Mouse (Mus musculus): ENCODE results near the gene Hsf4.

Hsf4 gene

GRCm38 (mm10) chr8:105259721-105260320 lies 9.8 kb upstream of the Hsf4 start:
- peak; percentile 65 for DNase-seq (ENCODE audit: low spot score)

GRCm38 (mm10) chr8:105260371-105261099 lies 9.1 kb upstream of the Hsf4 start:
- DNase-seq (ENCODE audit: low spot score) = no peak

- no peak for DNase-seq (ENCODE audit: low spot score)
Measured at GRCm38 (mm10) chr8:105261326-105261980, 8.1 kb upstream of the Hsf4 start.

DNA sequence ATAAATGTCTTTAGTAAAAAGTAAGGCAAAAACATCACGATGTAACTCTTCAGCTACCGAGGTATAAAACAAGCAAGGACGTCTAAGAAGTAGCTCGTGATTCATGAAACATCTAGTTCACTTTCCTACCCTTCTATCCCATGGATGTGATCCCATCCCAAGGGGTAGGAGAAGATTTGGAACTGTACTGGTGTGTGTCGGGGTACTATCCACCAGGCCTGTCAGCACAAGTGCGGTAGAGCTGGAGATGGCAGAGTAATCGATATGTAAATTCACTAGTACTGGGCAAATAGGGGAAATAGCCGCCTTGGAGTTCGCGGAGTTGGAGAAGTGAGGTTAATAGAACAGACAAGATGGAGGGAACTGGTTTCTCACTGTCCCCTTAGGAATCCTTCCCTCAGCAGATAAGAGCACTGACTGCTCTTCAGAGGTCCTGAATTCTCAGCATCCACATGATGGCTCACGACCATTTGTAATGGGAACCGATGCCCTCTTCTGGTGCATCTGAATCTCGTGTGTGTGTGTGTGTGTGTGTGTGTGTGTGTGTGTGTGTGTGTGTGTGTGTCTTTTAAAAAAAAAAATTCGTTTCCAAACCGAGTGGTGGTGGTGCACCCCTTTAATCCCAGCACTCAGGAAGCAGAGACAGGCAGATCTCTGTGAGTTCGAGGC lies 6.2 kb upstream of the Hsf4 start:
- DNase-seq (ENCODE audit: low spot score) = no peak

- peak; percentile 62 for DNase-seq (ENCODE audit: low spot score)
Measured at GRCm38 (mm10) chr8:105264024-105264982, 5.3 kb upstream of the Hsf4 start, which contains the start of the genes Tradd and Fbxl8. Gene Tradd, minus strand, starts transcription at chr8:105264609. Gene Fbxl8, plus strand, starts transcription at chr8:105264648.

- no peak for DNase-seq (ENCODE audit: low spot score)
Measured at GRCm38 (mm10) chr8:105265128-105265527, 4.5 kb upstream of the Hsf4 start.

DNA sequence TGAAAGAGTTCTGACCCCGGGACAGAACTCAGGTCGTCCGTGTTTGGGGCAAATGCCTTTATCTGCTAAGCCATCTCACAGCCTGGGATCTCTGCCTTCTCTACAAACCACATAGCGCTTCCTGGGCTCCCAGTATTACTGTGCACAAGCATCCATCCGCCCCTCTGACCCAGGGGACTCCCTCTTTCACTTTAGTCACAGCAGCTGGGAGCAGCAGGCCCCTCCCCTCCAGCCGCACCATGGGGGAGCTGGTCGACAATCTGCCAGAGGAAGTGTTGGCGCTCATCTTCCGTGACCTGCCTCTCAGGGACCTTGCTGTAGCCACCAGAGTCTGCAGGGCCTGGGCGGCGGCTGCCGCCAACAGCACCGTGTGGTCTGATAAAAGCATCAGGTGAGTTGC lies 2.8 kb upstream of the Hsf4 start:
- DNase-seq (ENCODE audit: low spot score) = no peak

- DNase-seq (ENCODE audit: low spot score) = no peak
Measured at GRCm38 (mm10) chr8:105268342-105269074, 1.1 kb upstream of the Hsf4 start.

GRCm38 (mm10) chr8:105269075-105269458 lies 534 bp upstream of the Hsf4 start:
- DNase-seq (ENCODE audit: low spot score) = no peak

DNA sequence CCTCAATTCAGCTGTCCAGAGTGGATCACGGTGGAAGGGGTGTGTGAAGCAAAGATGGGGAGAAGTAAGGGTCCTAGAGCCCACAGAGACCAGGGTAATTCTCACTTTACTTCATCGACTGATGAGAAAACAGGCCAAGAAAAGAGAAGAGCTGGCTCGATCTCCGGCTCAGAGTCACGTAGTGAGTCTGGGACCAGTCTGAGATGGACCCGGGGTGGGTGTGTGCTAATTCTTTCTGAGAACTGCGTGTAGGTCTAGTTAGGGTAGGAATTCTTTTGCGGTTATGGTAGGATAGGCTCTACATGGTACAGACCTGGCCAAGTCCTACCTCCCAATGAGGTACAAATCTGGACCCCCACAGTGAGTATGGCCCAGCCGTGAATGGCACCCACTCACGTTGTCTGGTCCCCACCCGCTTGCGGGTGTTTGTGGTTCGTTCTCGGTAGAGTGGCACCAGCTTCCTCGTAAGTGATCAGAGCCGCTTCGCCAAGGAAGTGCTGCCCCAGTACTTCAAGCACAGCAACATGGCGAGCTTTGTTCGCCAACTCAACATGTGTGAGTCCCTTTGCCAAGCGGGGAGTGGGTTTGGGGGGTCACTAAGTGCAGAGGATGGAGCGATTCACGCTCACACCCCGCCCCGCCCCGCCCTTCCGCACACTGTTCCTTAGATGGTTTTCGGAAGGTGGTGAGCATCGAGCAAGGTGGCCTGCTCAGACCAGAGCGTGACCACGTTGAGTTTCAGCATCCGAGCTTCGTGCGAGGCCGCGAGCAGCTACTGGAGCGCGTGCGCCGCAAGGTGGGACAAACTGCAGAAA lies 707 bp downstream of the Hsf4 start:
- DNase-seq (ENCODE audit: low spot score) = no peak

DNA sequence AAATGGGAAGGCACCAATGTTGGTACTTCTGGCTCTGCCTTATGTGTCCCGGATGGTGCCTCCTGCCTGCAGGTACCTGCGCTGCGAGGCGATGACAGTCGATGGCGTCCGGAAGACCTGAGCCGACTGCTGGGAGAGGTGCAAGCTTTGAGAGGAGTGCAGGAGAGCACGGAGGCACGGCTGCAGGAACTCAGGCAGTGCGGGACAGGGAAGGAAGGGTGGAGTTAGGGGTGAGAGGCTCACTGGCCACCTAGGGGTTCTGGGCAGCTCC lies 1.2 kb downstream of the Hsf4 start:
- DNase-seq (ENCODE audit: low spot score) = no peak

DNA sequence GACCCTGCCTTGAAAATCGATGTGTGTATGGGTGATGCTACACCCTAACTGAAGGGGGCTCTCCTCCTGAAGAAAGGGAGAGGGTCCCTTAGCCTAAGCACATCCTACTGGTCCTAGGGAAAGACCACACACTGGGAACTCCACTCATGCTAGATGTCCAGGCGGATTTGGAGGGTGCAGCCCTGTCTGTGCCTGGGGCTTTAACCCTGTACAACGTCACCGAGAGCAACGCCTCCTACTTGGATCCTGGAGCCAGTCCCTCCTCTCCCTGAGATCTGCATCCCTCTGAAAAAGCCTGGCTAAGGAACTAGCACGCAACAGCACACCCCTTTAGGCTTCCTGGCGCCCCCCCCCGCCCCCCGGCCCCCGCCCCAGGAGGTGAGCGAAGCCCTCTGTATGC lies 5.8 kb downstream of the Hsf4 start:
- DNase-seq (ENCODE audit: low spot score) = no peak

- DNase-seq (ENCODE audit: low spot score) = no peak
Measured at GRCm38 (mm10) chr8:105275840-105276239, 6.2 kb downstream of the Hsf4 start, which contains the start of gene Nol3. Gene Nol3, plus strand, starts transcription at chr8:105276140.

GRCm38 (mm10) chr8:105276292-105277120 lies 6.9 kb downstream of the Hsf4 start:
- DNase-seq (ENCODE audit: low spot score) = no peak

- no peak for DNase-seq (ENCODE audit: low spot score)
Measured at GRCm38 (mm10) chr8:105278911-105279334, 9.3 kb downstream of the Hsf4 start.

DNA sequence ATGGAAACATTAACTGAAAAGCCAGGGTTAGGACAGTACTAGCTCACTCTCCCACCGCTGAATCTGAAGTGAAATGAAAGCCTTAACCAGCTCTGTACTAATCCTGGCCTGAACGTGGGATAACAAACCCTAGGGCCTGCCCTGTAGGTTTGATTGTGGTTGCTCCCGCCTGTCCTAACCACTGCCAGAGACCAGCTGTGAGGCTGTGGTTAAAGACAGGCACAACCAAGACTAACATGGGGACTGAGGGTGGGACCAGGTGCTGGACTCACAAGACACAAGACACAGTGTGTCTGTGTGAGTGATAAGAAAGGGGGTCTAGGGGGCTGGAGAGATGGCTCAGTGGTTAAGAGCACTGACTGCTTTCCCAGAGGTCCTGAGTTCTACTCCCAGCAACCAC lies 11.0 kb downstream of the Hsf4 start:
- DNase-seq (ENCODE audit: low spot score) = no peak

DNA sequence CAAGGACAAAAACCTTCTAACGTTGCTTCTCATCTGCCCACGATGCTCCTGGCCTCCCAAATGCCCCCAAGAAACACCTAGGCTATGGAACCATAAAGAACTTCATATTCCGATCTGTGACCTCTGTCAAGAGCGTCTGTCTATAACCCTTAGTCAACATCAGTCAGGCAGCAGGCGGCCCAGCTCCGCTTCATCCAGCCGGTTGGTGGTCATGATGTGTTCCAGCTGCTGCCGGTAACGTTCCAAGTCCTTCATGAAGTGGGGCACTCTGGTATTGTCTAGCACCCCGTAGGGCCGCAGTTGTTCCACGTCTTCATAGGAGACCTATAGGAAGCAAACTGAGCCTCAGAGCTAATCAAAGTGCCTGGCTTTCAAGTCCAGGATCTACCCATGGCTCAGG lies 12.2 kb downstream of the Hsf4 start:
- DNase-seq (ENCODE audit: low spot score) = no peak

DNA sequence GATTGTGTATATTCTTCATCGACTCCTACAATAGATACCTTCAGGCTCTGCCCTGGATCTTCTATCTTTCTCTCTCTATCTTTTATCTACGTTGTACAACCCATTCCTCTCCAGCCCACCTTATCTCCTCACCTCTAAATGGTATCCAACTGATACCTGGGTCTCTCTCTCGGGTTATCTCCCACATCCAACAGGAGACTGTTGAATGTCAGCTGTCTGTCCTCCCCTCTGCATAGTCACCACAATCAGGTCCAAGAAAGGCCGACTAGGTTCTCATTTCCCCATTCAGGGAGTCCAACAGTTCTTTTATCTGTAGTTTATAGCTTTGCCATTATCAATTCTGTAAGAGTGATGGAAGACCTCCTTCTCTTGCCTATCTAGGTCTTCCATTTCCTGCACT lies 12.6 kb downstream of the Hsf4 start:
- no peak for DNase-seq (ENCODE audit: low spot score)

DNA sequence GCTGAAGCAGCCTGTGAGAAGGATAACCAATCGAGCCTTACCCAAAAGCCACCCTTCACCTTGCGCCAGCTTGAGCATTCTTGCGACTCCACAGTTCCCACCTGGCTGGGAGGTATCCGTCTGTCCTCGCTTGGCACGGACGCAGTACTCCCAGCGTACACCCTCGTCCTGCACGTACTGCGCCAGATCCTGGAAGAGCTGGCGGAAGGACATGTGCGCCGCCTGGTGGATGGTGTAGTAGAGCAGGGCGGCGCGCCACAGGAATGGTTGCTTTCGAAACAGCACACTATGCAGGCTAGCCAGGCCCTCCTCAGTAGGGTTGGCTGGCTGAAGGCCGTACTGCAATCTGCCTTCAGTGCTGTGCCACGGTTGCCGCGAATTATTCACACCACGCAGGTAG lies 13.5 kb downstream of the Hsf4 start:
- no peak for DNase-seq (ENCODE audit: low spot score)

Measured in c-Kit-positive CD71-positive TER-119-positive erythroid progenitor cells, embryonic 14.5 days (primary cell).